Mouse (Mus musculus): Measurements from ENCODE around the gene Col2a1. TPM values are rescaled to one million over a fixed set of nuclear protein-coding genes. Genes with fewer than 3 reads are reported as not detected.

Gene Col2a1
- polyA plus RNA-seq, 1 experiment = 12.7 TPM

- Histone ChIP-seq H3K4me3 (ENCODE audit: insufficient read depth, low read length) (no peak overlapping the region), H3K27ac (ENCODE audit: insufficient read depth, low read length) (no peak overlapping the region), H3K4me1 (ENCODE audit: control insufficient read depth, insufficient read depth, low read length) (no peaks in the 10 kb centered on the region; the same call in 1 of the 2 replicates)
- TF ChIP-seq POLR2A (IDR thresholded peaks at IDR 0.05; ENCODE audit: low read depth, low read length) (no peak), CTCF (IDR thresholded peaks at IDR 0.05; ENCODE audit: borderline replicate concordance, insufficient read depth, low read length) (peak; percentile 99)
Observed at GRCm38 (mm10) chr15:97952137-97952888, 52.2 kb downstream of the Col2a1 start.

- TF ChIP-seq CTCF (IDR thresholded peaks at IDR 0.05; ENCODE audit: borderline replicate concordance, insufficient read depth, low read length) (no peak), POLR2A (IDR thresholded peaks at IDR 0.05; ENCODE audit: low read depth, low read length) (no peak)
- no peak overlapping the region for H3K27ac ChIP-seq (ENCODE audit: insufficient read depth, low read length)
- no peak overlapping the region for H3K4me3 ChIP-seq (ENCODE audit: insufficient read depth, low read length)
- no peaks in the 10 kb centered on the region; the same call in 1 of the 2 replicates for H3K4me1 ChIP-seq (ENCODE audit: control insufficient read depth, insufficient read depth, low read length)
Observed at GRCm38 (mm10) chr15:97950240-97950639, 54.3 kb downstream of the Col2a1 start.

GRCm38 (mm10) chr15:97949706-97950105 lies 54.8 kb downstream of the Col2a1 start:
- Histone ChIP-seq H3K4me3 (ENCODE audit: insufficient read depth, low read length) (no peak overlapping the region), H3K4me1 (ENCODE audit: control insufficient read depth, insufficient read depth, low read length) (no peaks in the 10 kb centered on the region; the same call in 1 of the 2 replicates), H3K27ac (ENCODE audit: insufficient read depth, low read length) (no peak overlapping the region)
- TF ChIP-seq POLR2A (IDR thresholded peaks at IDR 0.05; ENCODE audit: low read depth, low read length) (no peak), CTCF (IDR thresholded peaks at IDR 0.05; ENCODE audit: borderline replicate concordance, insufficient read depth, low read length) (no peak)

GRCm38 (mm10) chr15:97948720-97949119 lies 55.8 kb downstream of the Col2a1 start:
- no peaks in the 10 kb centered on the region; the same call in 1 of the 2 replicates for H3K4me1 ChIP-seq (ENCODE audit: control insufficient read depth, insufficient read depth, low read length)
- TF ChIP-seq POLR2A (IDR thresholded peaks at IDR 0.05; ENCODE audit: low read depth, low read length) (no peak), CTCF (IDR thresholded peaks at IDR 0.05; ENCODE audit: borderline replicate concordance, insufficient read depth, low read length) (no peak)
- H3K4me3 ChIP-seq (ENCODE audit: insufficient read depth, low read length) = no peak overlapping the region
- H3K27ac ChIP-seq (ENCODE audit: insufficient read depth, low read length) = no peak overlapping the region

GRCm38 (mm10) chr15:97945656-97946315 lies 58.7 kb downstream of the Col2a1 start:
- no peak overlapping the region for H3K4me3 ChIP-seq (ENCODE audit: insufficient read depth, low read length)
- no peak overlapping the region for H3K27ac ChIP-seq (ENCODE audit: insufficient read depth, low read length)
- H3K4me1 ChIP-seq (ENCODE audit: control insufficient read depth, insufficient read depth, low read length) = no peaks in the 10 kb centered on the region; the same call in 1 of the 2 replicates
- TF ChIP-seq CTCF (IDR thresholded peaks at IDR 0.05; ENCODE audit: borderline replicate concordance, insufficient read depth, low read length) (no peak), POLR2A (IDR thresholded peaks at IDR 0.05; ENCODE audit: low read depth, low read length) (no peak)

GRCm38 (mm10) chr15:97944919-97945574 lies 59.4 kb downstream of the Col2a1 start:
- no peak overlapping the region for H3K4me3 ChIP-seq (ENCODE audit: insufficient read depth, low read length)
- H3K27ac ChIP-seq (ENCODE audit: insufficient read depth, low read length) = no peak overlapping the region
- no peaks in the 10 kb centered on the region; the same call in 1 of the 2 replicates for H3K4me1 ChIP-seq (ENCODE audit: control insufficient read depth, insufficient read depth, low read length)
- TF ChIP-seq POLR2A (IDR thresholded peaks at IDR 0.05; ENCODE audit: low read depth, low read length) (no peak), CTCF (IDR thresholded peaks at IDR 0.05; ENCODE audit: borderline replicate concordance, insufficient read depth, low read length) (no peak)

GRCm38 (mm10) chr15:97943356-97943755 lies 61.1 kb downstream of the Col2a1 start:
- H3K4me1 ChIP-seq (ENCODE audit: control insufficient read depth, insufficient read depth, low read length) = no peaks in the 10 kb centered on the region
- H3K27ac ChIP-seq (ENCODE audit: insufficient read depth, low read length) = no peak overlapping the region
- H3K4me3 ChIP-seq (ENCODE audit: insufficient read depth, low read length) = no peak overlapping the region
- TF ChIP-seq CTCF (IDR thresholded peaks at IDR 0.05; ENCODE audit: borderline replicate concordance, insufficient read depth, low read length) (no peak), POLR2A (IDR thresholded peaks at IDR 0.05; ENCODE audit: low read depth, low read length) (no peak)

GRCm38 (mm10) chr15:97942538-97942937 lies 62.0 kb downstream of the Col2a1 start:
- Histone ChIP-seq H3K4me3 (ENCODE audit: insufficient read depth, low read length) (no peak overlapping the region), H3K4me1 (ENCODE audit: control insufficient read depth, insufficient read depth, low read length) (no peaks in the 10 kb centered on the region), H3K27ac (ENCODE audit: insufficient read depth, low read length) (no peak overlapping the region)
- no peak for TF ChIP-seq POLR2A (IDR thresholded peaks at IDR 0.05; ENCODE audit: low read depth, low read length)
- no peak for TF ChIP-seq CTCF (IDR thresholded peaks at IDR 0.05; ENCODE audit: borderline replicate concordance, insufficient read depth, low read length)

GRCm38 (mm10) chr15:97941306-97941705 lies 63.2 kb downstream of the Col2a1 start:
- H3K4me1 ChIP-seq (ENCODE audit: control insufficient read depth, insufficient read depth, low read length) = no peaks in the 10 kb centered on the region
- H3K4me3 ChIP-seq (ENCODE audit: insufficient read depth, low read length) = no peak overlapping the region
- H3K27ac ChIP-seq (ENCODE audit: insufficient read depth, low read length) = no peak overlapping the region
- TF ChIP-seq CTCF (IDR thresholded peaks at IDR 0.05; ENCODE audit: borderline replicate concordance, insufficient read depth, low read length) = no peak
- TF ChIP-seq POLR2A (IDR thresholded peaks at IDR 0.05; ENCODE audit: low read depth, low read length) = no peak

Data from embryonic fibroblast, embryonic 13.5 days (primary cell).